Mouse (Mus musculus) stomach, postnatal 0 days (tissue): ENCODE measurements around the gene Dpy19l2. TPM values are rescaled to one million over a fixed set of nuclear protein-coding genes. Genes with fewer than 3 reads are reported as not detected.

Experiments
- ATAC-seq: fragments of 200-750 bp; cut with Nextera tagmentation; 2 replicates; pipeline ENCODE4 v1.8.0; 2017; ENCODE audit not compliant: low FRiP score, low TSS enrichment
- DNase-seq: peaks from one replicate; pipeline ENCODE4 v3.0.0-alpha.2; 2016; ENCODE audit warnings: low spot score
- H3K27ac ChIP-seq: fragments of 300-500 bp; sonication (generic); replicated peaks from 2 replicates; pipeline ENCODE4 v1.5.1; 2014; ENCODE audit warnings: mild to moderate bottlenecking, control low read depth
- H3K27me3 ChIP-seq: fragments of 300-500 bp; sonication (generic); 2 replicates; pipeline ENCODE4 v1.6.1; 2014; ENCODE audit warnings: low read length; ENCODE audit not compliant: control insufficient read depth, insufficient read depth
- H3K36me3 ChIP-seq: fragments of 300-500 bp; sonication (generic); 2 replicates; pipeline ENCODE4 v1.6.1; 2014; ENCODE audit warnings: low read length, mixed read lengths; ENCODE audit not compliant: control insufficient read depth, insufficient read depth
- H3K4me1 ChIP-seq: fragments of 300-500 bp; sonication (generic); replicated peaks from 2 replicates; pipeline ENCODE4 v1.6.1; 2014; ENCODE audit warnings: antibody characterized with exemption; ENCODE audit not compliant: control insufficient read depth, insufficient read depth
- H3K4me2 ChIP-seq: fragments of 300-500 bp; sonication (generic); replicated peaks from 2 replicates; pipeline ENCODE4 v1.6.1; 2014; ENCODE audit warnings: low read depth, mild to moderate bottlenecking, control low read depth, moderate library complexity
- H3K4me3 ChIP-seq: fragments of 300-500 bp; sonication (generic); 2 replicates; pipeline ENCODE4 v1.5.1; 2014; ENCODE audit warnings: low read depth, low read length, control low read depth
- H3K9ac ChIP-seq: fragments of 300-500 bp; sonication (generic); 2 replicates; pipeline ENCODE4 v1.6.1; 2014; ENCODE audit warnings: mild to moderate bottlenecking, low read length, control low read depth, mixed read lengths
- H3K9me3 ChIP-seq: fragments of 300-500 bp; sonication (generic); 2 replicates; pipeline ENCODE4 v1.6.1; 2016; ENCODE audit warnings: low read length; ENCODE audit not compliant: control insufficient read depth
- CTCF ChIP-seq: IDR thresholded peaks from 2 replicates; pipeline ENCODE4 v1.5.1; 2016; ENCODE audit warnings: antibody characterized with exemption, low read depth, mild to moderate bottlenecking, moderate library complexity
- EP300 ChIP-seq: optimal IDR thresholded peaks from 2 replicates; pipeline ENCODE3; 2016; ENCODE audit warnings: antibody characterized with exemption
- WGBS: fragments of 180-500 bp; shearing (Covaris S2); extraction: QIAGEN DNeasy Blood & Tissue Kit; methylation state at CpG from one replicate; pipeline ENCODE4 v1.1.7; 2014; 5-methylcytosine and 5-hydroxymethylcytosine counted together
- polyA plus RNA-seq: library from polyadenylated mRNA; unstranded; fragments of >200 nt; fragmentation: Nextera tagmentation; extraction: Ambion mirVana; gene quantifications from 2 replicates; pipeline ENCODE4 v1.2.1, GENCODE M21; 2015

The Dpy19l2 gene
- polyA plus RNA-seq, 1 experiment from 2014 or later: 0.04 TPM

GRCm38 (mm10) chr9:24508880-24509279 lies 187.2 kb downstream of the Dpy19l2 start:
- TF ChIP-seq CTCF (no peak), EP300 (no peak)
- H3K27ac ChIP-seq: no peak overlapping the region
- ATAC-seq: no peak
- no peaks in the 10 kb centered on the region for H3K4me1 ChIP-seq
- DNase-seq: no peak
- no peaks in the 10 kb centered on the region for H3K27me3 ChIP-seq
- no peaks in the 10 kb centered on the region for H3K9me3 ChIP-seq
- no peaks in the 10 kb centered on the region for H3K36me3 ChIP-seq
- 79% methylated on average over 4 of the region's 4 CpGs for WGBS
- H3K4me2 ChIP-seq: no peak overlapping the region
- H3K4me3 ChIP-seq: no peak overlapping the region
- H3K9ac ChIP-seq: no peak overlapping the region

Other genes starting within 250 kb of the Dpy19l2 start
- gene Dpy19l1, start 193.2 kb downstream of the Dpy19l2 start, polyA plus RNA-seq: 5.2 TPM in 2 replicates
- gene Cypt4, start 71.1 kb downstream of the Dpy19l2 start, polyA plus RNA-seq: not detected in 2 replicates
- 0.08 TPM in 1 of 2 replicates, not detected in the other for gene Tbx20, start 78.0 kb upstream of the Dpy19l2 start, polyA plus RNA-seq